Mouse (Mus musculus): ENCODE measurements around the gene Lgr4.

DNA sequence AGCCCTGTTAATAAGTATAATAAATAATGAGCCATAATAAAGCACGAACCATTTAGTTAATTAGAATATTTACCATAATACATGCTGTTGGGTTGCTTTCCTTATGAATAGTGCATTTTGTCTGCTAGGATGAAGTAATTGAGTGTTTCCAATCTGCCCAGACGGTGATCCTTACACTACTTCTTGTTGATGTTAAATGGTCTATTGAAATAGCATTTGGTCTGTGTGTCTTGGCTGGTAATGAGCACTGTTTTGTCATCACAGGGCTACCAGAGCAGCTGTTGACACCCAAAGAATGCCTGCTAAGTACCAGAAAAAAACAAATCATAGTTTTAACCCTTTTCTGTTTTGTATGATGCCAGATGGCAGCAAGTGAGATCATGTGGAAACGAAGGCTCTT lies 42.8 kb downstream of the Lgr4 start:
- TF ChIP-seq POLR2A (IDR thresholded peaks at IDR 0.05; ENCODE audit: borderline replicate concordance, extremely low read depth, low read depth, low read length): no peak
- no peak for TF ChIP-seq CTCF (IDR thresholded peaks at IDR 0.05; ENCODE audit: insufficient read depth, low read length)
